Mouse (Mus musculus): ENCODE results near the gene Hoxa6.

DNA sequence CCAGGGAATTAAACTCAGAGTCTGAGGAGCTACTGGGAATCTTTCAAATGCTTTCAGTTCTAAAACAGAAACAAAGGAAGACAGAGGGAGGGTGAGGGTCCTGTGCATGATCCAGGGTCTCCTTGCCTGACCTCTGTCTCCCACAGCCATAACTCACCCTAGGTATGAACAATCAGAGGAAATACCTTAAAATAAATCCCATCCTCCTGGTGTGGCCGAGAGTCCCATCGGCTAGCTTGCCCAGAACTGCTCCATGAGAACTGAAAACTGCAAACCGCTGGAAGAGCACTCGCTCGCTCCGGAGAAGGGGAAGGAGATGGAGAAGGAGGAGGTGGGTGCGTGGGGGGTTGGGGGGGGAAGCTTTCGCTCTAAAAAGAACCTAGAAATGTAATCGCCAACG lies 28.8 kb downstream of the Hoxa6 start:
- TF ChIP-seq POLR2A (IDR thresholded peaks at IDR 0.05; ENCODE audit: low read depth, low read length): no peak
- no peak for TF ChIP-seq CTCF (IDR thresholded peaks at IDR 0.05; ENCODE audit: extremely low read depth, insufficient read depth, insufficient read length, insufficient replicate concordance)

Data from spleen, adult 2 months (tissue).